Mouse (Mus musculus): ENCODE measurements around the gene Gpr19.

DNA sequence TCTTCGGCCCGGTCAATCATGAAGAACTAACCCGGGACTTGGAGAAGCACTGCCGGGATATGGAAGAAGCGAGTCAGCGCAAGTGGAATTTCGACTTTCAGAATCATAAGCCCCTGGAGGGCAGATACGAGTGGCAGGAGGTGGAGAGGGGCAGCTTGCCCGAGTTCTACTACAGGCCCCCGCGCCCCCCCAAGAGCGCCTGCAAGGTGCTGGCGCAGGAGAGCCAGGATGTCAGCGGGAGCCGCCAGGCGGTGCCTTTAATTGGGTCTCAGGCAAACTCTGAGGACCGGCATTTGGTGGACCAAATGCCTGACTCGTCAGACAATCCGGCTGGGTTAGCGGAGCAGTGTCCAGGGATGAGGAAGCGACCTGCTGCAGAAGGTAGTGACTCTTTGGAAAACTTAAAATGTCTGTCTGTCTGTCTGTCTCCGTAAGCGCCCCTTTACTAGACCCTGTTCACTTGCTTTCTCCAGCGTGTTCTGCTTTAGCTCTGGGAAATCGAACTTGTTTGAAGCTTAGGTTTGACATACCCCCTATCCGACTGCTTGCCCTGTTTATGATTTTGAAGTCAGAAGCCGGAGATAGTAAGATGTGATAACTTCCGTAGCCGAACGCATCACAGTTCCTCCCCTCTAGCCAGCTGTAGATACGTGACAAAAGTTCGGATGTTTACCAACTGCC lies 22.8 kb upstream of the Gpr19 start:
- TF ChIP-seq CHD2 (IDR thresholded peaks at IDR 0.05; ENCODE audit: low read depth, low read length) (no peak), ZC3H11A (IDR thresholded peaks at IDR 0.05; ENCODE audit: borderline replicate concordance, low read depth, low read length) (no peak), MAFK (IDR thresholded peaks at IDR 0.05; ENCODE audit: insufficient read depth, low read depth, low read length) (no peak), HCFC1 (IDR thresholded peaks at IDR 0.05; ENCODE audit: borderline replicate concordance, insufficient read depth, low read length) (no peak), ZNF384 (IDR thresholded peaks at IDR 0.05; ENCODE audit: low read depth, low read length) (no peak)
